Mouse (Mus musculus) ovary, postnatal 10 days (tissue): ENCODE results near the gene Olfr32.
"Not testable (repeated sequence)": the region's sequence is repeated elsewhere in the genome, so short reads cannot be mapped to it uniquely, and the experiment has no call there.

Source experiments
- DNase-seq: peaks from one replicate; pipeline ENCODE4 v3.0.0; 2022; ENCODE audit warnings: low spot score

The Olfr32 gene

DNA sequence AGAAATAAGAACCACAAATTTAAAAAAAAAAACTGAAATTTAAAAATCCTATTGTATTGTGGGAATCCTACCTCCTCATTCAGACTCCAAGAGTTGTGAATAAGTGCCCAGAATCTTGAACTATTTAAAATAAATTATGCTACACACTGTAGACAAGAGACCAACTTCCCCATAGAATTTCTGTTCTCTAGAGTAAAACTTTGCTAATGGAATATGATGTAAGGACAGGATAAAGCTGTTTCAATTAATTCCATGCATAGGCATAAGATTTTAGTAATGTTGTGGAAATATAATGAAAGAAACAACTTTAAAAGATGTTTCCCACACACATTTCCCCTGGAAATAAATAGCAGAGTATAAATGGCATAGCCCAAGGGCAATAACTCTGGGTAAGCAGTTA, at the start of gene Olfr32:
Gene Olfr32 (minus strand): TSS at position 101 of the 400 bp plus-strand sequence.
- no peak for DNase-seq

DNA sequence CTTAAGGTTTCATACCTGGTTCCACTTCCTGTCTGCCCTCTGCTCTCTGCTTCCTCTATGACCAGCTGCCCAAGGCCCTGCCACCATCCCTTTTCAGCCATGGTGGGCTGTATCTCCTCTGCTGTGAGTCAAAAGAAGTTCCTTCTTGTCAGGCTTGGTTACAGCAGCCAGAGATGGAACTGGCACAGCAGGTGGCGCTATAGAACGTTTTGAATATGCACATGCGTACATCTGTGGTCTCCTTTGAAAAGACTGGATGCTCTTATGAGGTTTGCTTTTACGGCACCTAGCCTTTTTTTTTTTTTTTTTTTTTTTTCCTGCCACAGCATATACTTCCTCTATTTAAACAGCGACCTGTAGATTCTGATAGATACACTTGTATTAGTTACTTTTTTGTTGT, 45.0 kb upstream of the Olfr32 start:
- DNase-seq: not testable (repeated sequence)

DNA sequence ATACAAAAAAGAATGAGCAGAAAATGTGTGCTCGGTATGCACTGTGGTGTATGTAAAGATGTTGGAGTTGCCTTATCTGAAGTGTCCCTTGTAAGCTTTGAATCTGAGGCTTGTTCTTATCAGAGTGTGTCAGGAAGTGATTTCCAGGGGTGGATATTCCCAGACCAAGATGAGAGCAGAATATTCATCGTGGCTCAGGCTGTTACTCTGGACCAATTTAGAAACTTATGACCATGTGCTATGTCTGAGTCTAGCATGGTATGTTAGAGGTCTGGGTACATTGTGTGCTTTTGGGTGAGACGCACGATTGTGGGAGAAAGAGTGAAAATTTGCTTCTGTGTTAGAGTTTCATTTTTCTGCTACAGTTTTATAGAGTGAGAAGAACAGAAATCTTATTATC, 44.0 kb upstream of the Olfr32 start:
- DNase-seq: not testable (repeated sequence)

DNA sequence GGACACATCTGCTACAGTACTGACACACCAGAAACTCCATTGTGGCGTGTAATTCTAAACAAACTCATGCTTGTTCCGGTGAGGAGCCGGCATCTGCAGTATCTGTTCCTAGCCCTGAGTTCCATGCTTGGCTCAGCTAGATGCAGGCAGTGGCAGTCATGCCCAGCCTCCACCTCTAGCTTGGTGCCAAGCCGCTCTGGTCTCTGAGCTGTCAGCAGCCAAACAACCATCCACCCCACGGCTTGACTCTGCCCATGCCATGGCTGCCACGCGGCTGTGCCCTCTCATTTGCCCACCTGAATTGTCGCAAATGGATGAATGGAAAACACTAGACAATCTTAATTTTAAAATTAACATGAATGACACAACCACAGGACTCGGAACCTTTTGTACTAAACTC, 11.8 kb upstream of the Olfr32 start:
- DNase-seq: no peak

DNA sequence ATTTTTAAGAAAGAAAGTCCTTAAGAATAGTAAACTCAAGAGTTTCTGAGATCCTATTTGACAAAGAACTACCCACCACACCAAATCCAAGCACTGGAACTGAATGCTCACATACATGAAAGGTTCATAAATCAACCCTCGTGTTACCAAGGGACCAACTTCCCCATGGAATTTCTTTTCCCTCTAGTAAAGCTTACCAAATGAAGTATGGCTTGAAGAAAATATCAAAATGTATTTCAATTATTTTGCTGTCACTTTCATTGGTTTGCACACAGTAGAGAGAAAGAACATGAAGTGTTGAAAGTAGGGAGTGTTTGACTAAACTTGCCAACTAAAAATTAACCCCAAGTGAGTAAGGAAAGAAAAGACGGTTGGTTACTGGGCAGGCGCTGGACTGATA, 10.9 kb upstream of the Olfr32 start, which contains the start of gene Olfr1270:
Gene Olfr1270 (minus strand): TSS at position 101 of the 400 bp plus-strand sequence.
- DNase-seq: no peak

DNA sequence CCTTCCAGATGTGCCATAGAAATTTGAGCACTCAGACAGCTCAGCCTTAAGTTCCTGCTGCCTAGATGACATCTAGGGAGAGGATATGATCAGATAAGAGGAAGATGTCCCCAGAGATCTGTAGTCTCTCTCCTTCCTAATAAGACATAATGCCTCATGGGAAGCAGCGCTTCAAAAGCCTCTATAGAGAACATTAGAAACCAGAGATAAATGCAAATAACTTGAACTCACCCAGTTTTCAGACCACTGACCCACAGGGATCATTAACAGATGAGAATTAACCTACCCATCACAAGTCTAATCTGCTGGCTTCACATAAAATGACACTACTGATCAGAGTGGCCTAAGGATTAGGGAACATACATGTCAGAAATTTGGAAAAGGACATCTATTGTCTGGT, 20.8 kb downstream of the Olfr32 start, which contains the start of gene Olfr1269:
Gene Olfr1269 (minus strand): TSS at position 101 of the 400 bp plus-strand sequence.
- no peak for DNase-seq
